Mouse (Mus musculus): ENCODE data around the gene Sik1. TPM values are rescaled to one million over a fixed set of nuclear protein-coding genes. Genes with fewer than 3 reads are reported as not detected.

The Sik1 gene
- polyA plus RNA-seq, 1 experiment from 2014 or later: 12.7 TPM

- H3K27me3 ChIP-seq (replicated peaks; ENCODE audit: low read depth, poor library complexity, severe bottlenecking): 0 out of 2 replicates have a peak, but pooled peaks cover 11% of the 10 kb centered on the region
- H3K27ac ChIP-seq (replicated peaks): peak overlapping the region; percentile 78
- no peaks in the 10 kb centered on the region for H3K9me3 ChIP-seq
- 46% methylated on average over 4 of the region's 4 CpGs for WGBS
- DNase-seq (ENCODE audit: low spot score): no peak
- H3K36me3 ChIP-seq (replicated peaks): no peaks in the 10 kb centered on the region
- H3K4me1 ChIP-seq: peaks cover 42% of the 10 kb centered on the region
- H3K4me3 ChIP-seq: no peak overlapping the region
These were observed 35.3 kb downstream of the Sik1 start for GRCm38 (mm10) chr17:31820099-31820846.

GRCm38 (mm10) chr17:31819372-31819771 lies 36.2 kb downstream of the Sik1 start:
- no peaks in the 10 kb centered on the region for H3K9me3 ChIP-seq
- H3K4me3 ChIP-seq: no peak overlapping the region
- 0 out of 2 replicates have a peak, but pooled peaks cover 11% of the 10 kb centered on the region for H3K27me3 ChIP-seq (replicated peaks; ENCODE audit: low read depth, poor library complexity, severe bottlenecking)
- WGBS: 65% methylated on average over 9 of the region's 9 CpGs
- DNase-seq (ENCODE audit: low spot score): no peak
- H3K36me3 ChIP-seq (replicated peaks): no peaks in the 10 kb centered on the region
- no peak overlapping the region for H3K27ac ChIP-seq (replicated peaks)
- H3K4me1 ChIP-seq: peaks cover 42% of the 10 kb centered on the region

GRCm38 (mm10) chr17:31817815-31818214 lies 37.8 kb downstream of the Sik1 start:
- Histone ChIP-seq H3K27ac (replicated peaks) (0 out of 2 replicates have a peak overlapping the region, but pooled peaks have one; percentile 7), H3K4me3 (no peak overlapping the region), H3K27me3 (replicated peaks; ENCODE audit: low read depth, poor library complexity, severe bottlenecking) (0 out of 2 replicates have a peak, but pooled peaks cover 11% of the 10 kb centered on the region), H3K9me3 (no peaks in the 10 kb centered on the region), H3K4me1 (peaks cover 42% of the 10 kb centered on the region), H3K36me3 (replicated peaks) (no peaks in the 10 kb centered on the region)
- DNase-seq (ENCODE audit: low spot score): no peak
- WGBS: 87% methylated on average over 1 of the region's 1 CpGs

GRCm38 (mm10) chr17:31817203-31817602 lies 38.4 kb downstream of the Sik1 start:
- WGBS: 33% methylated on average over 5 of the region's 5 CpGs
- Histone ChIP-seq H3K4me1 (peaks cover 42% of the 10 kb centered on the region), H3K27ac (replicated peaks) (no peak overlapping the region), H3K9me3 (no peaks in the 10 kb centered on the region), H3K4me3 (no peak overlapping the region), H3K36me3 (replicated peaks) (no peaks in the 10 kb centered on the region), H3K27me3 (replicated peaks; ENCODE audit: low read depth, poor library complexity, severe bottlenecking) (0 out of 2 replicates have a peak, but pooled peaks cover 11% of the 10 kb centered on the region)
- DNase-seq (ENCODE audit: low spot score): peak; percentile 58

- H3K36me3 ChIP-seq (replicated peaks): no peaks in the 10 kb centered on the region
- no peaks in the 10 kb centered on the region for H3K9me3 ChIP-seq
- DNase-seq (ENCODE audit: low spot score): no peak
- H3K4me3 ChIP-seq: no peak overlapping the region
- H3K27ac ChIP-seq (replicated peaks): no peak overlapping the region
- H3K27me3 ChIP-seq (replicated peaks; ENCODE audit: low read depth, poor library complexity, severe bottlenecking): 0 out of 2 replicates have a peak, but pooled peaks cover 11% of the 10 kb centered on the region
- WGBS: 74% methylated on average over 1 of the region's 1 CpGs
- H3K4me1 ChIP-seq: peaks cover 25% of the 10 kb centered on the region
These were observed 40.8 kb downstream of the Sik1 start for GRCm38 (mm10) chr17:31814848-31815247.

GRCm38 (mm10) chr17:31813938-31814622 lies 41.5 kb downstream of the Sik1 start:
- no peak for DNase-seq (ENCODE audit: low spot score)
- H3K27me3 ChIP-seq (replicated peaks; ENCODE audit: low read depth, poor library complexity, severe bottlenecking): 0 out of 2 replicates have a peak, but pooled peaks cover 16% of the 10 kb centered on the region
- WGBS: 88% methylated on average over 3 of the region's 3 CpGs
- H3K4me3 ChIP-seq: no peak overlapping the region
- peaks cover 25% of the 10 kb centered on the region for H3K4me1 ChIP-seq
- H3K36me3 ChIP-seq (replicated peaks): no peaks in the 10 kb centered on the region
- H3K9me3 ChIP-seq: no peaks in the 10 kb centered on the region
- H3K27ac ChIP-seq (replicated peaks): no peak overlapping the region

GRCm38 (mm10) chr17:31811333-31811732 lies 44.3 kb downstream of the Sik1 start:
- DNase-seq (ENCODE audit: low spot score): no peak
- WGBS: 40% methylated on average over 4 of the region's 4 CpGs
- Histone ChIP-seq H3K4me1 (peaks cover 34% of the 10 kb centered on the region), H3K36me3 (replicated peaks) (no peaks in the 10 kb centered on the region), H3K4me3 (no peak overlapping the region), H3K27me3 (replicated peaks; ENCODE audit: low read depth, poor library complexity, severe bottlenecking) (0 out of 2 replicates have a peak, but pooled peaks cover 9% of the 10 kb centered on the region), H3K27ac (replicated peaks) (no peak overlapping the region), H3K9me3 (no peaks in the 10 kb centered on the region)

- H3K9me3 ChIP-seq: no peaks in the 10 kb centered on the region
- 46% methylated on average over 19 of the region's 19 CpGs for WGBS
- H3K4me1 ChIP-seq: peaks cover 48% of the 10 kb centered on the region
- no peak for DNase-seq (ENCODE audit: low spot score)
- no peak overlapping the region for H3K4me3 ChIP-seq
- H3K27ac ChIP-seq (replicated peaks): peak overlapping the region; percentile 63; the same call in 1 of the 2 replicates
- no peaks in the 10 kb centered on the region for H3K36me3 ChIP-seq (replicated peaks)
- 0 out of 2 replicates have a peak, but pooled peaks cover 5% of the 10 kb centered on the region for H3K27me3 ChIP-seq (replicated peaks; ENCODE audit: low read depth, poor library complexity, severe bottlenecking)
These were observed 45.7 kb downstream of the Sik1 start for GRCm38 (mm10) chr17:31809894-31810293.

GRCm38 (mm10) chr17:31809136-31809535 lies 46.5 kb downstream of the Sik1 start:
- Histone ChIP-seq H3K4me3 (no peak overlapping the region), H3K9me3 (no peaks in the 10 kb centered on the region), H3K27ac (replicated peaks) (peak overlapping the region; percentile 86), H3K36me3 (replicated peaks) (no peaks in the 10 kb centered on the region), H3K4me1 (peaks cover 48% of the 10 kb centered on the region), H3K27me3 (replicated peaks; ENCODE audit: low read depth, poor library complexity, severe bottlenecking) (0 out of 2 replicates have a peak, but pooled peaks cover 5% of the 10 kb centered on the region)
- 93% methylated on average over 7 of the region's 7 CpGs for WGBS
- DNase-seq (ENCODE audit: low spot score): no peak

GRCm38 (mm10) chr17:31808082-31808875 lies 47.3 kb downstream of the Sik1 start:
- Histone ChIP-seq H3K27ac (replicated peaks) (peak overlapping the region; percentile 86), H3K9me3 (no peaks in the 10 kb centered on the region)
- 22% methylated on average over 10 of the region's 10 CpGs for WGBS

GRCm38 (mm10) chr17:31806496-31806895 lies 49.1 kb downstream of the Sik1 start:
- whole genome bisulfite sequencing: 37% methylated on average over 3 of the region's 3 CpGs

More at GRCm38 (mm10) chr17:31808082-31808875, 47.3 kb downstream of the Sik1 start:
- peaks cover 48% of the 10 kb centered on the region for H3K4me1 ChIP-seq
- H3K27me3 ChIP-seq (replicated peaks; ENCODE audit: low read depth, poor library complexity, severe bottlenecking): 0 out of 2 replicates have a peak, but pooled peaks cover 5% of the 10 kb centered on the region
- H3K36me3 ChIP-seq (replicated peaks): no peaks in the 10 kb centered on the region
- DNase-seq (ENCODE audit: low spot score): peak; percentile 89
- no peak overlapping the region for H3K4me3 ChIP-seq

GRCm38 (mm10) chr17:31806025-31806424 lies 49.6 kb downstream of the Sik1 start:
- DNase-seq (ENCODE audit: low spot score): no peak
- Histone ChIP-seq H3K4me1 (peaks cover 54% of the 10 kb centered on the region), H3K36me3 (replicated peaks) (no peaks in the 10 kb centered on the region), H3K9me3 (no peaks in the 10 kb centered on the region), H3K27ac (replicated peaks) (peak overlapping the region; percentile 65), H3K4me3 (no peak overlapping the region), H3K27me3 (replicated peaks; ENCODE audit: low read depth, poor library complexity, severe bottlenecking) (0 out of 2 replicates have a peak, but pooled peaks cover 5% of the 10 kb centered on the region)
- 46% methylated on average over 8 of the region's 8 CpGs for WGBS

More at GRCm38 (mm10) chr17:31806496-31806895, 49.1 kb downstream of the Sik1 start:
- DNase-seq (ENCODE audit: low spot score): no peak
- H3K4me3 ChIP-seq: no peak overlapping the region
- peaks cover 54% of the 10 kb centered on the region for H3K4me1 ChIP-seq
- H3K27me3 ChIP-seq (replicated peaks; ENCODE audit: low read depth, poor library complexity, severe bottlenecking): 0 out of 2 replicates have a peak, but pooled peaks cover 5% of the 10 kb centered on the region
- H3K9me3 ChIP-seq: no peaks in the 10 kb centered on the region
- H3K36me3 ChIP-seq (replicated peaks): no peaks in the 10 kb centered on the region
- peak overlapping the region; percentile 65 for H3K27ac ChIP-seq (replicated peaks)
